Mouse (Mus musculus) forelimb bud, embryonic 11.5 days (tissue): ENCODE results near the gene Usp28.

Source experiments
- DNase-seq: peaks from one replicate; pipeline ENCODE4 v3.0.0-alpha.2; 2012; ENCODE audit warnings: low read depth, low spot score

Gene Usp28

DNA sequence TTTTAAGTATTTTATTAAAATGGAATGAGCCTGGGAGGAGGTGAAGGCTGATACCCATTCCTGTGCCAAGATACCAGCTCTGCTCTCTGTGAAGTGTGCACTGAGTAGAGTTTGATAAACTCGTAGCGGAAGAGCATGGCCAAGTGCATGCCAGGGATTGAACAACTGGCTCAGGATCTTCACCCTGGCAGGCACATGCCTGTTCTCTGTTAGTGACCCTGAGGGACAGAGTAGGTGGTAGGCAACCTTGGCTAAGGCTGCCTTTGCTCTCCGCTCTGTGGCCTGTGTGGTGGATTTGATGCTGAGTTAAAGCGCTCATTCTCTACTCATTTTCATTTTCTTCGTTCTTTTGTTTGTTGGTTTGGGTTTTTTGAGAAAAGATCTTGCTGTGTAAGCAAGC lies 36.1 kb downstream of the Usp28 start:
- DNase-seq: no peak

DNA sequence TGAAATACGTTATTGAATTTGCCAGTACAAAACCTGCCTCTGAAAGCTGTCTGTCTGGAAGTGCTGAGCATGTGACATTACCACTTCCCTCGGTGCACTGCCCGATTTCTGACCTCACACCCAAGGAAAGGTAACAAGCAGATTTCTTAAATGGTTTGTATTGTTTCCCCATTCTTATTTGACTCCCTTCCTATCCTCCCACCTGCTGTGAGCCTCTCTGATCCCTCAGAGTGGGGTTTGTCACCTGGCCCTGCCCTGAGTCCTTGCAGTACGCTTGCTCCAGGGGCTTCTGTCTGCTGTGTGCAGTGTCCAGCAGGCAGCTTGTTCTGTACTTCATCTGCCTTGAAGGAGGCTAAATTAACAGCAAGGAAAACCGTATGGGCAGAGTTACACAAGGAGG lies 38.8 kb downstream of the Usp28 start:
- no peak for DNase-seq

DNA sequence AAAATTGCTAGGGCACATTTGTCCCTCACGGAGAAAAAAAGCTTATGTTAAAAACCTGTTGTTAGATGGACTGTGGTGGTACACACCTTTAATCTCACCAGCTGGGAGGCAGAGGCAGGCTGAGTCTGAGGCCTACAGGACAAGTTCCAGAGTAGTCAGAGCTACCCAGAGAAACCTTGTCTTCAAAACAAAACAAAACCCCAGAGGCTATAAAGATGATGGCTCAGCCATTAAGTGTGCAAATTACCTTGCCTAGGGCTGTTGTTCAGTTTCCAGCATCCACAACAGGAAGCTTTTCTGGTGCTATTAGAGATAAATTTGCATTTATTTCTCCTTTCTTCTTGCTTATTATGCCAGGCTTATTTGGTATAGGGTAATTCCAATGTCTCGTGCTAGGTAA lies 39.4 kb downstream of the Usp28 start:
- DNase-seq: no peak

DNA sequence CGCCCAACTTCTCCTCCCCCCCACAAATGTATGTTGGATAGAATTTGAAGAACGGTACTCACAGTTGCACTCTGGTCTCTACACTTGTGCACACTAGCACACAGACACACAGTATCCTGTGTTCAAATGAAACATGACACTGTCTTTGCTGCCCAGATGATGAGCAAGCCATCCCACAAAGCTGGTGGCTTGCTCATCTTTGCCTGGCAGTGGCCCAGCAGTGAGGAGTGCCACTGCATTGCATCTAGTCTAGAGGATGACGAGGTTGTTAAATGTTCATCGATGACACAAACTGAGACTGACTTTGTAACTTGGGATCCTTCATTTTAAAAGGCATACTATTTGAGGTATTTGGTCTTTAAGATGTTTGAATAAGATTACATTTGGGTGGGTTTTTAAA lies 49.6 kb downstream of the Usp28 start:
- no peak for DNase-seq

DNA sequence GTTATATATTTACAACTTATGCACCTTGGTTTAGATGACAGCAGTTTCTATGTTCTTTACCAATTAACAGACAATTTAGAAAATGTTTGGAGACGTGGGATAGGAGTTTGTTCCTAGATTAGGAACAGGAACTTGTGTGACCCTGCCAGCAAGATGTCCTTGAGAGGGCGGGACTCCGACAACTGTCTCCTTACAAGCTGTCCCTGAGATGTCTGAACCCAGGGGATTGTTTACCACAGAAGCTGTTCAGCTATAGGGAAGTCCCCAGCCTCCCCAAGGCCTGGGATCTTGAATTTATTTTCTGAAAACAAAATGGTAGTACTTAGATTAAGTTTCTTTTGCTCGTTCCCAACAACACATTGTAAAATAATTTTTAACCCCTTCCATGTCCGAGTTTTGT lies 65.7 kb downstream of the Usp28 start:
- DNase-seq: no peak

DNA sequence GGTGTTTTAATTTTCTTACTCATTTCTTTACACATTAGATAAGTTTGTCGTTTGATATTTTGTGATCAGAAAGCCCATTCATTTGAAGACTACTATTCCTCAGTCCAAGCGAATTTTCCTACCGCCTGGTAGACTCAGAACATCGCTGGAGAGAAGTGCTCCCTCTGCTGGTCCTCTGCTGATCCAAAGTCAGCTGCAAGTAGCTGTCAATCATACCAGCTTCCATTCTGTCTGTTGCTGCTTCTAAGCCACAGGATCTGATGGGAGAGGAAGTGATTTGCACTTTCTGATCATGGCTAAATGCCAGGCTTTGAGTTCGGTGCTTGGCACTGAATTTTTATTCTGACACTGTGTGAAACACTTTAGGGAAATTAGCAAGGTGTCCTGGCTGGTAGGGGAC lies 66.2 kb downstream of the Usp28 start:
- DNase-seq: peak; percentile 56

DNA sequence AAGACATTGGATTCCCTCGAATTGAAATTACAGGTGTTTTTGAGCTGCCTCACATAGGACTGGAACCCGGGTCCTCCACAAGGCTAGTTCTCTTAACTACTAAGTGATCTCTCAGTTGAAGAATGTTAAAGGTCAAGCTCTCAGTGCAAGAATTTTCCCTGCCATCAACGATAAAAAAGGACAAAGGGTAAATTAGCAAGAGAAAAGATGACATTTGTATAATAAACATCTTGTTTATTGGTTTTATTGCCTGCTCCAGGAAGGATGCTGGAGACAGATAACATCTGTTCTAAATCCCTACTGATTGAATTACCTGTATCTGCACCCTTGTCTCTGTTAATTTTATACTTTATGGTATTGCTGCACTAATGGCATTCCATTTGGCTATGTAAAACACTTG lies 68.9 kb downstream of the Usp28 start:
- no peak for DNase-seq

DNA sequence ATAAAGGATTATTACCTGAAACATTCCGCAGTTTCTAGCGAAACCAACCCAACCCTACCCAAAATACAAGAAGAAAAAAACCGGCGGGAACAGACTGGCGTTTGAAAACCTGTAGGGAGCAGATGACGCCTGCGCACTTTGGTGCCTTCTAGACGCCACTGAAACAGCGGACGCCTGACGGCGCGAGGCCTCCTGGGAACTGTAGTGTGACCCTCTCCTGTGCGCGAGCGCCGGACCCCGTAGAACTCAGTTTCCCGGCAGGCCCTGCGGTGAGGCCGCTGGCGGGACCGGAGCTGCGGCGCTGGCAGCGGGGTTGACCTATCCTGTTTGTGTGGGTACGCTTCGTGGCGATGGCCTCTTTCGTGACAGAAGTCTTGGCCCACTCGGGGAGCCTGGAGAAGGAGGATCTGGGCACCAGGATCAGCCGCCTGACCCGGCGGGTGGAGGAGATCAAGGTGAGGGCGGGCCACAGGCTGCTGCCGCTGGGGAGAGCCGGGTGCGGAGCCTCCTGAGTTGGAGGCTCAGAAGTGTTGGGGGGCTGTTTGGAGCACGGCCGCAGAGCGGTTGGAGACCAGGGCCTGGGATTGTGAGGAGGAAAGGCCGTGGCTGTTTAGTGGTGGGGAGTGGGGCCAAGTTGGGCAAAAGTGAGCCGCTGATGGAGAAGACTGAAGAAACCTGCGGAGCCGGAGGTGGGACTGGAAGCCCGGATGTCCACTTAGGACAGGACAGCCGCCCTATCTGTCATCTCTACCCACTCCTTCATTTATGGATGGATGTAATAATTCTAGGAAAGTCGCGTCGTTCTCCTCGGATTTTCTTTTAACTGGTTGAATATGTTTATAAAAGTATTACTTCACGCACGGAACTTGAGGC lies 70.4 kb downstream of the Usp28 start, which contains the start of gene Zw10:
Zw10 (plus strand) TSS at position 281 of the 873 bp plus-strand sequence.
- DNase-seq: peak; percentile 98

DNA sequence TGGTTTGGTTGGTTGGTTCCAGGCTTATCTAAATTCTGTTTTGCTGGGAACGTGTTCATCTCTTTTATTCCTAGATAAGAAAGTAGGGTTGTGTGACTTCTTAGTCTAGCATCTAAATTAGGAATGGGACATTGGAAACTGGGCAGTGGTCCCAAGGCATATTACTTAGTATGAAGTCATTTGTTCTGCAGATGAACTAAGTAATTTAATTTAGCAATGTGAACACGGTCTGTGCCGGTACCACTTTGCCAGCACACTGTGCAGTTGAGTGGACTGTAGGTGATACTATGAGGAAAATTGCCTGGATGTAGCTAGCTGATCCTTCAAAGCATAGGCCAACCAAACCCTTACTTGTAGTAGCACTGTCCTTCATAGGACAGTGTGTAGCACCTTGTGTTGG lies 91.7 kb downstream of the Usp28 start:
- DNase-seq: no peak

DNA sequence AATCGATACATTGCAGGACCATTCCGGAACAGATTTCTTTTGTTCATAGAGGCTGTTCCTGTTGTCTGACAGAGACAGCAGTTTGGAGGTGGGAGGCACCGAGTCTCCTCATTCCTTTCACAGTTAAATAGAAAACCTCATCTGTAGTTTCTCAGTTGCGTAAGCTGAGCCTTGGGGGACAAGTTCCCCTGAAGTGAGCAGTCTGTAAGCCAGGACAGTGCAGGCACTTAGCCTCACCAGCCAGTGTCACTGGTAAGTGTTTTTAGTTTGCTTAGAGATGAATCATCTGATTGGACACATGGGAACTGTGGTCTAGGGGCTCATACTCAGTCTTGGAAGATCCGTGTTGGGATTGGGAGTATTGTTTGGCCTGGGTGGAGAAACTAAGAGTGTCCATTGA lies 95.9 kb downstream of the Usp28 start, which contains the start of gene Tmprss5:
Tmprss5 (plus strand) TSS at position 154 of the 400 bp plus-strand sequence.
- no peak for DNase-seq

DNA sequence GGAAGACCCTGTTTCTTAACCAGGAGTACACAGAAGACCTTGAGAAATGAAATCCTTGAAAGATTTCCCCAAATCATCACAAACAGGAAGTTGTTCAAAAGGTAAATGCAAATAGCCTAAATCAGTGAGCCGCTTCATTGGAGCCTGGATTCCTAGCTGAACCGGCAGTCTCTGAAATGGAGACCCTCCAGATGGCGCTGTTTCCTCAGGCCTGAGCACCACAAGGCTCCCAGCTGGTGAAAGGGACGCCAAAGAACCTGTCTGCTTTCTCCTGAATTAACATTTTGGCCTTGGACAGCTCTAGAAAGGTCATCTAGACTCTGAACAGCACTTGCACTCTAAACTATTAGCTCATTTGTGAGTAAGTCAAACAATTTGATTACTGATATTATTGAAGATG lies 96.4 kb downstream of the Usp28 start:
- DNase-seq: peak; percentile 69

DNA sequence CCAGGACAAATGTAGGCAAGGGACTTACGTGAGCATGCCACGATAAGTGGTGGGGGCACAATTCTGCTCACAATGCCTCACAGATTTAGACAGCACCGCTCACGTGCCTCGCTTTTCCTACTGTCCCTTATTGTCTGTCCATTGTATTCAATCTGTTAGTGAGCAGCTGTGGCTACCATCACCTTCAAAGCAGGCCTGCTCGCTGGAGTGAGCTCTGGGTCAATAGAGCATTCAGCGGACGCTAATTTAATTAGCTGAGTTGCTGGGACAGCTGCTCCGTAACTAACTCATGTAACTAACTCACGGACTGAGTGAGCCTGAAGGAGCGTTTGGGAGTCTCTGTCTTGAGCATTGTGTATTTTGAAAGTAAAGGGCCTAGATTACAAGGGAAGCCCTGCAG lies 102.1 kb downstream of the Usp28 start:
- DNase-seq: no peak
